Mouse (Mus musculus): ENCODE data around the gene Gm8229. TPM values are rescaled to one million over a fixed set of nuclear protein-coding genes. Genes with fewer than 3 reads are reported as not detected.
"Not testable (repeated sequence)": the region's sequence is repeated elsewhere in the genome, so short reads cannot be mapped to it uniquely, and the experiment has no call there.

Gene Gm8229
- polyA plus RNA-seq (2015; fragmentation: Nextera tagmentation; extraction: Ambion mirVana), result not detected in 2 replicates

DNA sequence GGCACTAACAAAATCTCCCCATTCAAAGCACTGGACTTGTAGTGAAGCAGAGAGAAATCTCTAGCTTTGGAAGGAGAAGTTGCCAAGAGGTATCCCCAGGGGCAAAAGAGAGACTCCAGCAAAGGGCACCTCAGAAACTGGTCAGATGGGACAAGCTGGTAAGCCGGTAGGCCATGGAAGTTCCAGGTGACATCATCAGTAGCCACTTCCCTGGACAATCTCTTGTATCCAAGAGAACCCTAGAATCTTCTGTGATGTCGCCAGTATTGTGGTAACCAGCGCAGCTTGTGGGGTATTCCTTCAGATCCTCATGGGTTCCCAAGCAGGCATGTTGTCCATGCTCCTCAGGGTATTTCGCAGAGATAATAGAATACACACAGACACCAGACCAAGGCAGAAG, at the start of gene Gm8229:
Gm8229 (plus strand) TSS at position 301 of the 400 bp plus-strand sequence.
- not testable (repeated sequence) for DNase-seq (ENCODE audit: low spot score)

- DNase-seq (ENCODE audit: low spot score), result not testable (repeated sequence)
These were observed 26.7 kb upstream of the Gm8229 start, which contains the start of gene Gm5930 for GRCm38 (mm10) chr14:44338484-44338883. Gene Gm5930, minus strand, starts transcription at chr14:44338584.

GRCm38 (mm10) chr14:44361416-44361815, 3.7 kb upstream of the Gm8229 start:
- not testable (repeated sequence) for DNase-seq (ENCODE audit: low spot score)

GRCm38 (mm10) chr14:44362301-44362700, 2.9 kb upstream of the Gm8229 start:
- DNase-seq (ENCODE audit: low spot score), result not testable (repeated sequence)

DNA sequence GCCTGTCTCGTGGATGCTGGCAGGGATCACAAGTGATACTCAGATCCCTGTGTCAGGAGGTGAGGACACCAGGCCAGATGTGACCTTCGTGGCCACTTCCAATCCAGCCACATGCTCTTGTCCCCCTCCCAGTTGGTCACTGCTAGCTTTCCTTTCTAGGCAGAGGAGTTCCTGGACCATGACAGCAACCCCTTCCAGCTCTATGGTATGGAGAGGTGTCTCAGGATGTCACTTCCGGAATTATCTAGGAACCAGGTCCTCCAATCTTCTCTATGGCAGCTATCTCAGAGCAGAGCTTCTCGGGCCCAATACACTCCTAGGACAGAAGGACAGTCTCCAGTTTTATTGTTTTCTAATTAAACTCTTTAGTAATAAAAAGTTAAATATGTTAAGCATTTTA, 19.1 kb downstream of the Gm8229 start:
- DNase-seq (ENCODE audit: low spot score), result not testable (repeated sequence)

GRCm38 (mm10) chr14:44410588-44410987, 45.4 kb downstream of the Gm8229 start, which contains the start of gene Gm3371:
Gene Gm3371, minus strand, starts transcription at chr14:44410688.
- not testable (repeated sequence) for DNase-seq (ENCODE audit: low spot score)

Other genes starting within 250 kb of the Gm8229 start
- not detected in 2 replicates for gene Gm3327, start 241.5 kb upstream of the Gm8229 start, polyA plus RNA-seq (2015; fragmentation: Nextera tagmentation; extraction: Ambion mirVana)
- not detected in 2 replicates for gene Gm8212, start 167.7 kb upstream of the Gm8229 start, polyA plus RNA-seq (2015; fragmentation: Nextera tagmentation; extraction: Ambion mirVana)
- not detected in 2 replicates for gene 4930503E14Rik, start 152.1 kb upstream of the Gm8229 start, polyA plus RNA-seq (2015; fragmentation: Nextera tagmentation; extraction: Ambion mirVana)
- not detected in 2 replicates for gene Gm8220, start 79.8 kb upstream of the Gm8229 start, polyA plus RNA-seq (2015; fragmentation: Nextera tagmentation; extraction: Ambion mirVana)
- 0.09 and 0.36 TPM in 2 replicates for gene Gm5930, start 26.8 kb upstream of the Gm8229 start, polyA plus RNA-seq (2015; fragmentation: Nextera tagmentation; extraction: Ambion mirVana)
- not detected in 2 replicates for gene Gm3371, start 45.3 kb downstream of the Gm8229 start, polyA plus RNA-seq (2015; fragmentation: Nextera tagmentation; extraction: Ambion mirVana)
- gene Gm8232, start 68.3 kb downstream of the Gm8229 start, polyA plus RNA-seq (2015; fragmentation: Nextera tagmentation; extraction: Ambion mirVana), result not detected in 2 replicates
- gene BC061237, start 127.1 kb downstream of the Gm8229 start, polyA plus RNA-seq (2015; fragmentation: Nextera tagmentation; extraction: Ambion mirVana), result not detected in 2 replicates
- not detected in 2 replicates for gene Gm17093, start 152.9 kb downstream of the Gm8229 start, polyA plus RNA-seq (2015; fragmentation: Nextera tagmentation; extraction: Ambion mirVana)
- not detected in 2 replicates for gene Gm8247, start 217.8 kb downstream of the Gm8229 start, polyA plus RNA-seq (2015; fragmentation: Nextera tagmentation; extraction: Ambion mirVana)